Mouse (Mus musculus) intestine, embryonic 16.5 days (tissue): Measurements from ENCODE around the gene Degs2. TPM values are rescaled to one million over a fixed set of nuclear protein-coding genes. Genes with fewer than 3 reads are reported as not detected.
A peak's percentile ranks its signal among the peaks of the same experiment; 100 is the strongest.

Experiments used
- ATAC-seq: fragments of 200-750 bp; cut with Nextera tagmentation; 2 replicates; pipeline ENCODE4 v1.8.0; 2017; ENCODE audit warnings: moderate TSS enrichment, moderate library complexity
- H3K27ac ChIP-seq: fragments of 300-500 bp; sonication (generic); 2 replicates; pipeline ENCODE4 v1.5.1; 2014; ENCODE audit warnings: mild to moderate bottlenecking, low read length
- H3K27me3 ChIP-seq: fragments of 300-500 bp; sonication (generic); replicated peaks from 2 replicates; pipeline ENCODE4 v1.6.1; 2014; ENCODE audit warnings: low read length, control low read depth, mixed read lengths; ENCODE audit not compliant: control insufficient read depth, insufficient read depth
- H3K36me3 ChIP-seq: fragments of 300-500 bp; sonication (generic); 2 replicates; pipeline ENCODE4 v1.6.1; 2014; ENCODE audit warnings: low read length, control low read depth; ENCODE audit not compliant: control insufficient read depth, insufficient read depth
- H3K4me1 ChIP-seq: fragments of 300-500 bp; sonication (generic); 2 replicates; pipeline ENCODE4 v1.6.1; 2014; ENCODE audit warnings: low read length, control low read depth, mixed read lengths; ENCODE audit not compliant: control insufficient read depth, insufficient read depth
- H3K4me2 ChIP-seq: fragments of 300-500 bp; sonication (generic); 2 replicates; pipeline ENCODE4 v1.6.1; 2014; ENCODE audit warnings: low read depth, low read length, control low read depth
- H3K4me3 ChIP-seq: fragments of 300-500 bp; sonication (generic); 2 replicates; pipeline ENCODE4 v1.5.1; 2014; ENCODE audit warnings: mild to moderate bottlenecking, low read length
- H3K9ac ChIP-seq: fragments of 300-500 bp; sonication (generic); 2 replicates; pipeline ENCODE4 v1.6.1; 2014; ENCODE audit warnings: low read depth, low read length
- H3K9me3 ChIP-seq: fragments of 300-500 bp; sonication (generic); 2 replicates; pipeline ENCODE4 v1.6.1; 2016; ENCODE audit warnings: low read length, control low read depth; ENCODE audit not compliant: control insufficient read depth
- WGBS: fragments of 180-500 bp; shearing (Covaris S2); extraction: QIAGEN DNeasy Blood & Tissue Kit; methylation state at CpG from one replicate; pipeline ENCODE4 v1.1.7; 2014; 5-methylcytosine and 5-hydroxymethylcytosine counted together
- microRNA counts: library from miRNA; unstranded; fragments of <30 nt; microRNA quantifications from one replicate; lab custom pipeline; 2016
- microRNA-seq: library from miRNA; unstranded; fragments of <30 nt; microRNA quantifications from one replicate; pipeline ENCODE4, GENCODE M21; 2016
- polyA plus RNA-seq: library from polyadenylated mRNA; unstranded; fragments of >200 nt; fragmentation: Nextera tagmentation; extraction: Ambion mirVana; gene quantifications from 2 replicates; pipeline ENCODE4 v1.2.1, GENCODE M21; 2015

The Degs2 gene
- polyA plus RNA-seq, 1 experiment from 2014 or later = 161 TPM

- no peak for ATAC-seq
- H3K9ac ChIP-seq = no peak overlapping the region
- no peak overlapping the region for H3K27ac ChIP-seq
- H3K4me1 ChIP-seq = peaks cover 10% of the 10 kb centered on the region; the same call in 1 of the 2 replicates
- H3K36me3 ChIP-seq = no peaks in the 10 kb centered on the region; the same call in 1 of the 2 replicates
- 96% methylated on average over 1 of the region's 1 CpGs for WGBS
- H3K4me2 ChIP-seq = no peak overlapping the region
- H3K4me3 ChIP-seq = no peak overlapping the region
- no peaks in the 10 kb centered on the region for H3K9me3 ChIP-seq
- H3K27me3 ChIP-seq = no peaks in the 10 kb centered on the region
These were observed 72.6 kb downstream of the Degs2 start for GRCm38 (mm10) chr12:108629556-108629955.

MicroRNA genes within 50 kb of the gene (microRNA counts, 519-probe panel; counts per million panel counts)
- microRNA mmu-miR-342-3p (lab: Ali Mortazavi, UCI) (3,284 counts per million, percentile 84 among the panel's probes with 10 or more counts), microRNA mmu-miR-342-5p (lab: Ali Mortazavi, UCI) (1,303 counts per million, percentile 7 among the panel's probes with 10 or more counts)

Small RNA genes lying within 50 kb of the gene (microRNA-seq; reads per million reads assigned to microRNA genes)
- gene Gm23872 (not detected), gene Mir342 (2,539 reads per million, percentile 81 among the genes with 10 or more reads in this experiment)

Other genes with a start within 250 kb of the Degs2 start
- gene Evl, start 147.6 kb downstream of the Degs2 start, polyA plus RNA-seq = 21.5 and 23.7 TPM in 2 replicates
- gene Yy1, start 90.7 kb upstream of the Degs2 start, polyA plus RNA-seq = 10.0 and 11.4 TPM in 2 replicates
- gene Slc25a29, start 133.6 kb upstream of the Degs2 start, polyA plus RNA-seq = 4.6 and 5.8 TPM in 2 replicates
- gene Slc25a47, start 133.7 kb upstream of the Degs2 start, polyA plus RNA-seq = 9.1 and 9.2 TPM in 2 replicates
- gene Wdr25, start 191.3 kb upstream of the Degs2 start, polyA plus RNA-seq = 6.9 TPM in 2 replicates
- 79.9 and 82.8 TPM in 2 replicates for gene Wars, start 191.9 kb upstream of the Degs2 start, polyA plus RNA-seq